Mouse (Mus musculus): Measurements from ENCODE around the gene Mtmr2. TPM values are rescaled to one million over a fixed set of nuclear protein-coding genes. Genes with fewer than 3 reads are reported as not detected.

Gene Mtmr2
- total and polyA plus RNA-seq, 3 experiments = 19.7 to 42.6 (median 34.7) TPM

DNA sequence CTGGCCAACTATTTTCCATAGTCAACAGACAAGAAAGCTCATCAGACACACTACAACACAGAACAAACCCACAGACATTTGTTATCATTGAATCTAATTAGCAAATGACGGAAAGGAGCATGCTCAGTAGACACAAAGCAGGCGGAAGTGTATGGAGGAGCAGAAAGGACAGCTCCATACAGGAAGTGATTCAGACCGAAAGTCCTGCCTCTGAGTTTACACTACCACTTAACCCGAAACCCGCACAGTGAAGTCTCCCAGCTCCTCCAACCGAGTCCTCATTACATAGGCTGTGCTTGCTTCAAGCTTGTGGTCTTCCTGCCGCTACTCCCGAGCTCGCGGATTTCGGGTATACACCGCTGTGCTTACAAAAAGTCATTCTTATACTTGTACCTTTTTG, 46.4 kb upstream of the Mtmr2 start (continued):
- TF ChIP-seq MXI1 (IDR thresholded peaks at IDR 0.05; ENCODE audit: low read depth, low read length) (peak; percentile 60; the same call in 1 of the 2 replicates), EP300 (IDR thresholded peaks at IDR 0.05; ENCODE audit: low read length) (peak; percentile 93), CHD1 (IDR thresholded peaks at IDR 0.05; ENCODE audit: low read depth, low read length) (no peak), RAD21 (IDR thresholded peaks at IDR 0.05; ENCODE audit: low read depth, low read length) (no peak), ZKSCAN1 (IDR thresholded peaks at IDR 0.05; ENCODE audit: borderline replicate concordance, low read depth, low read length) (no peak), CTCF (conservative IDR thresholded peaks at IDR 0.05 in 1 of 2, IDR thresholded peaks at IDR 0.05 in 1 of 2; ENCODE audit: low read depth in 2 of 2, low read length in 2 of 2) (no peak), RCOR1 (conservative IDR thresholded peaks at IDR 0.05; ENCODE audit: low read depth, low read length) (peak; percentile 62; the same call in 1 of the 2 replicates), SIN3A (IDR thresholded peaks at IDR 0.05; ENCODE audit: low read length) (peak; percentile 88; the same call in 1 of the 2 replicates), ZMIZ1 (IDR thresholded peaks at IDR 0.05; ENCODE audit: low read depth, low read length) (no peak), USF1 (IDR thresholded peaks at IDR 0.05; ENCODE audit: low read depth, low read length) (no peak), TCF12 (IDR thresholded peaks at IDR 0.05; ENCODE audit: low read depth, low read length) (peak; percentile 83), ZC3H11A (IDR thresholded peaks at IDR 0.05; ENCODE audit: low read depth, low read length) (no peak), SMC3 (IDR thresholded peaks at IDR 0.05; ENCODE audit: low read depth, low read length) (0 out of 2 replicates have a peak, but pooled peaks have one; percentile 10), USF2 (conservative IDR thresholded peaks at IDR 0.05; ENCODE audit: low read depth, low read length) (no peak), ETS1 (conservative IDR thresholded peaks at IDR 0.05; ENCODE audit: low read depth, low read length) (peak; percentile 76), MYC (IDR thresholded peaks at IDR 0.05; ENCODE audit: low read depth, low read length) (peak; percentile 55; the same call in 1 of the 2 replicates)

DNA sequence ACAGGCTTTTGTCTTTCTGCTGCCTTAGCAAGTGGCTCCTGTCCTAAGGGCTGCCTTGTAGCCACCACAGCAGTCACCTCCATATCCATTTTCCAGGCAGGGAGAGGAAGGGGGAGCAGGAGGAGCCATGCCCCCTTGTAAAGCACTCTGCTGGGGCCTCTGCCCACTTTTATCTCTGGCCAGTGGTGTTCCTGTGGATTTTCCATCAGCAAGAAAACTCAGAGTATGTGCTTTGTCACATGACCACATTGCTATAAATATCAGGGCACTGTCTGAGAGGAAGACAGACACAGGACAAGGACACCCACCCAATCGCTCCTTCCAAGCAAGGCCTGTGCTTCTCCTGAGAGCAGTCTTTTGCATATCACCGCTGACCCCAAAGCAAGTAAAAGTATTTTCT, 45.1 kb upstream of the Mtmr2 start:
- H3K9ac ChIP-seq (ENCODE audit: insufficient read depth, low read depth) = no peak overlapping the region
- no peak overlapping the region for H3K27ac ChIP-seq (ENCODE audit: insufficient read depth, low read depth)
- TF ChIP-seq ZNF384 (IDR thresholded peaks at IDR 0.05; ENCODE audit: low read depth, low read length) (no peak), SIN3A (IDR thresholded peaks at IDR 0.05; ENCODE audit: low read length) (no peak)
- H3K36me3 ChIP-seq (replicated peaks in 1 of 2; ENCODE audit: control insufficient read depth in 1 of 2, insufficient read depth in 1 of 2, low read length in 1 of 2) = peaks cover 26 to 50% of the 10 kb centered on the region in 2 experiments
- no peak for DNase-seq (ENCODE audit: extremely low read depth)
- dilution Hi-C loops (cut with MboI; ENCODE audit: extremely low pct_ligation_motif_present, extremely low pct_unique_long_range_greater_than_20kb, low sequenced_read_pairs) = no loop called here
- in situ Hi-C loops (cut with MboI; ENCODE audit: low pct_ligation_motif_present, low pct_unique_long_range_greater_than_20kb, low sequenced_read_pairs) = no loop called here
- no peak overlapping the region for H3K4me3 ChIP-seq (replicated peaks in 1 of 3; ENCODE audit: low read depth in 2 of 3, low read length in 2 of 3, poor library complexity in 1 of 3)
- H3K4me2 ChIP-seq (ENCODE audit: insufficient read depth, low read depth, poor library complexity, severe bottlenecking) = no peak overlapping the region
- no peaks in the 10 kb centered on the region for H3K9me3 ChIP-seq (replicated peaks; ENCODE audit: low read length)
- H3K27me3 ChIP-seq (replicated peaks) = no peaks in the 10 kb centered on the region
- H3K79me2 ChIP-seq (replicated peaks; ENCODE audit: control insufficient read depth, extremely low read depth, insufficient read depth, poor library complexity, severe bottlenecking) = no peaks in the 10 kb centered on the region
- peaks cover 7 to 31% of the 10 kb centered on the region in 2 experiments; a peak in 3 of 4 replicates for H3K4me1 ChIP-seq (ENCODE audit: control insufficient read depth in 1 of 2, insufficient read depth in 2 of 2)

DNA sequence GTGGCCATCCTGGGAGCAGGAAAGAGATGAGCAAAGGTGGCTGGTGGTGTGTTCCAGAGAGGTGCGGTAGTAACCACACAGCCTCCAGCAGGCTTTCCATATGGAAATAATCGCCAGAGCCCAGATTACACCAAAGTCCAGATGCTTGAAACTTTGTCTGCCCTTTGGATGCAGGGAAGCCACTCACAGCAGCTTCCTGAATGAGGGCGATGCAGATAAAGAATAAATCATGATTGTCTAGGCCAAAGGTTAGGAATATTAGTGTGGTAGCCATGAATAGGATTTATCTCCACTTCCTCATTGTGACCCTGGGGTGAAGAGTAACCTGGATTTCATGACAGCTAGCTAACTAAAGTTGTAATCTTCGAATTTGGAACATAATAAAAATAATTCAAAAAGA, 43.3 kb upstream of the Mtmr2 start:
- dilution Hi-C loops (cut with MboI; ENCODE audit: extremely low pct_ligation_motif_present, extremely low pct_unique_long_range_greater_than_20kb, low sequenced_read_pairs) (no loop called here), in situ Hi-C loops (cut with MboI; ENCODE audit: low pct_ligation_motif_present, low pct_unique_long_range_greater_than_20kb, low sequenced_read_pairs) (no loop called here)
- no peak overlapping the region for H3K4me3 ChIP-seq (replicated peaks in 1 of 3; ENCODE audit: low read depth in 2 of 3, low read length in 2 of 3, poor library complexity in 1 of 3)
- no peak overlapping the region for H3K4me2 ChIP-seq (ENCODE audit: insufficient read depth, low read depth, poor library complexity, severe bottlenecking)
- TF ChIP-seq CHD2 (IDR thresholded peaks at IDR 0.05; ENCODE audit: low read length) = no peak
- TF ChIP-seq POLR2A (IDR thresholded peaks at IDR 0.05; ENCODE audit: low read depth, low read length) = no peak
- TF ChIP-seq GABPA (IDR thresholded peaks at IDR 0.05; ENCODE audit: insufficient replicate concordance, low read depth, low read length) = no peak
- TF ChIP-seq JUND (conservative IDR thresholded peaks at IDR 0.05; ENCODE audit: low read depth, low read length) = no peak
- TF ChIP-seq BHLHE40 (IDR thresholded peaks at IDR 0.05; ENCODE audit: low read depth, low read length) = no peak
- no peak for TF ChIP-seq USF1 (IDR thresholded peaks at IDR 0.05; ENCODE audit: low read depth, low read length)
- TF ChIP-seq RCOR1 (conservative IDR thresholded peaks at IDR 0.05; ENCODE audit: low read depth, low read length) = no peak
- TF ChIP-seq MXI1 (IDR thresholded peaks at IDR 0.05; ENCODE audit: low read depth, low read length) = no peak
- TF ChIP-seq JUN (IDR thresholded peaks at IDR 0.05; ENCODE audit: insufficient read depth, low read depth, low read length) = no peak
- no peak for TF ChIP-seq E2F4 (IDR thresholded peaks at IDR 0.05; ENCODE audit: insufficient replicate concordance, low read depth, low read length)
- TF ChIP-seq USF2 (conservative IDR thresholded peaks at IDR 0.05; ENCODE audit: low read depth, low read length) = no peak
- TF ChIP-seq IRF4 (IDR thresholded peaks at IDR 0.05; ENCODE audit: low read depth, low read length) = no peak
- no peak for TF ChIP-seq CHD1 (IDR thresholded peaks at IDR 0.05; ENCODE audit: low read depth, low read length)
- TF ChIP-seq ELF1 (IDR thresholded peaks at IDR 0.05; ENCODE audit: low read depth, low read length) = no peak
- TF ChIP-seq MAZ (IDR thresholded peaks at IDR 0.05; ENCODE audit: low read depth, low read length) = no peak
- no peak for TF ChIP-seq MAFK (IDR thresholded peaks at IDR 0.05; ENCODE audit: insufficient replicate concordance, low read length)
- no peak for TF ChIP-seq ZNF384 (IDR thresholded peaks at IDR 0.05; ENCODE audit: low read depth, low read length)
- TF ChIP-seq TCF12 (IDR thresholded peaks at IDR 0.05; ENCODE audit: low read depth, low read length) = no peak
- DNase-seq (ENCODE audit: extremely low read depth) = no peak
- H3K27ac ChIP-seq (ENCODE audit: insufficient read depth, low read depth) = no peak overlapping the region
- H3K27me3 ChIP-seq (replicated peaks) = no peaks in the 10 kb centered on the region
- no peaks in the 10 kb centered on the region for H3K79me2 ChIP-seq (replicated peaks; ENCODE audit: control insufficient read depth, extremely low read depth, insufficient read depth, poor library complexity, severe bottlenecking)
- H3K9ac ChIP-seq (ENCODE audit: insufficient read depth, low read depth) = no peak overlapping the region
- peaks cover 26 to 47% of the 10 kb centered on the region in 2 experiments for H3K36me3 ChIP-seq (replicated peaks in 1 of 2; ENCODE audit: control insufficient read depth in 1 of 2, insufficient read depth in 1 of 2, low read length in 1 of 2)
- H3K9me3 ChIP-seq (replicated peaks; ENCODE audit: low read length) = no peaks in the 10 kb centered on the region
- peaks cover 7 to 31% of the 10 kb centered on the region in 2 experiments; a peak in 3 of 4 replicates for H3K4me1 ChIP-seq (ENCODE audit: control insufficient read depth in 1 of 2, insufficient read depth in 2 of 2)

All from CH12.LX (cell line).